Mouse (Mus musculus) lung, adult 2 months (tissue): ENCODE measurements around the gene Plce1.

Source experiments
- CTCF ChIP-seq: fragments of 200-500 bp; IDR thresholded peaks from 2 replicates; pipeline ENCODE4 v1.5.1; 2011; ENCODE audit warnings: mild to moderate bottlenecking, low read length, control low read depth; ENCODE audit not compliant: insufficient read depth
- POLR2A ChIP-seq: fragments of 200-500 bp; IDR thresholded peaks from 2 replicates; pipeline ENCODE4 v1.6.1; 2011; ENCODE audit warnings: low read depth, mild to moderate bottlenecking, control low read depth, low read length, borderline replicate concordance; ENCODE audit errors: extremely low read depth

- TF ChIP-seq CTCF: no peak
- TF ChIP-seq POLR2A: no peak
Observed at GRCm38 (mm10) chr19:38705244-38705643, 224.3 kb downstream of the Plce1 start.
